Mouse (Mus musculus): ENCODE results near the gene Set.

DNA sequence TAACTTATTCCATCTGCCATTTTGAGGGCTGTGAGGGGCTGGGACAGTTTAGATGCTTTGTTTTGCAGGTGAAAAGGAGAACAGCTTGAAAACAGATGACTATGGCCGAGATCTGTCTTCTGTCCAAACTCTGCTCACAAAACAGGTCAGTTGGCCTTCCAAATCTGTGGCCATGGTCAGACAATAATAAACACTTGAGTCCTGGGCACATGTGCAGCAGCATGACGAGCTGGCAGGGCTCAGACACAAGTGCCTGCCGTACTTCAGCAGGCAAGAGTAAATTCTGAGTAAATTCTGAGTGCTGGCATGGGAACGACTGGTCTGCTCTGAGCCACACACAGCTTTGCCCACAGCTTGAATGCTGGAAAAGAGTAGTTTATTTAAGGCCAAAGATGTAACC lies 31.7 kb upstream of the Set start:
- TF ChIP-seq CTCF (IDR thresholded peaks at IDR 0.05; ENCODE audit: low read depth, low read length): no peak
- TF ChIP-seq TAL1 (conservative IDR thresholded peaks at IDR 0.05; ENCODE audit: low read depth, low read length): no peak
